Mouse (Mus musculus) liver, embryonic 11.5 days (tissue): ENCODE data around the gene Qrich1. TPM values are rescaled to one million over a fixed set of nuclear protein-coding genes. Genes with fewer than 3 reads are reported as not detected.
A peak's percentile ranks its signal among the peaks of the same experiment; 100 is the strongest.
"Not testable (repeated sequence)": the region's sequence is repeated elsewhere in the genome, so short reads cannot be mapped to it uniquely, and the experiment has no call there.

ENCODE experiments used
- ATAC-seq: fragments of 200-750 bp; cut with Nextera tagmentation; replicated peaks from 2 replicates; pipeline ENCODE4 v1.8.0; 2017; ENCODE audit warnings: moderate number of reproducible peaks, mild to moderate bottlenecking, moderate TSS enrichment, moderate library complexity; ENCODE audit not compliant: low FRiP score
- DNase-seq: peaks from one replicate; pipeline ENCODE4 v3.0.0-alpha.2; 2017; ENCODE audit warnings: low spot score
- H3K27ac ChIP-seq: fragments of 300-500 bp; sonication (generic); 2 replicates; pipeline ENCODE4 v1.5.1; 2014; ENCODE audit warnings: mild to moderate bottlenecking, low read depth, low read length, control low read depth
- H3K27me3 ChIP-seq: fragments of 300-500 bp; sonication (generic); replicated peaks from 2 replicates; pipeline ENCODE4 v1.6.1; 2014; ENCODE audit warnings: low read length, mixed read lengths; ENCODE audit not compliant: control insufficient read depth, insufficient read depth
- H3K36me3 ChIP-seq: fragments of 300-500 bp; sonication (generic); 2 replicates; pipeline ENCODE4 v1.6.1; 2014; ENCODE audit warnings: mild to moderate bottlenecking, low read length, moderate library complexity, mixed read lengths; ENCODE audit not compliant: control insufficient read depth, insufficient read depth
- H3K4me1 ChIP-seq: fragments of 300-500 bp; sonication (generic); replicated peaks from 2 replicates; pipeline ENCODE4 v1.6.1; 2014; ENCODE audit warnings: low read length, mixed read lengths; ENCODE audit not compliant: control insufficient read depth, insufficient read depth
- H3K4me2 ChIP-seq: fragments of 300-500 bp; sonication (generic); 2 replicates; pipeline ENCODE4 v1.6.1; 2014; ENCODE audit warnings: mild to moderate bottlenecking, control low read depth, moderate library complexity
- H3K4me3 ChIP-seq: fragments of 300-500 bp; sonication (generic); 2 replicates; pipeline ENCODE4 v1.5.1; 2014; ENCODE audit warnings: low read depth, low read length, control low read depth
- H3K9ac ChIP-seq: fragments of 300-500 bp; sonication (generic); 2 replicates; pipeline ENCODE4 v1.6.1; 2014; ENCODE audit warnings: low read depth, low read length, control low read depth
- H3K9me3 ChIP-seq: fragments of 300-500 bp; sonication (generic); 2 replicates; pipeline ENCODE4 v1.6.1; 2016; ENCODE audit warnings: low read length, inconsistent platforms, mixed read lengths; ENCODE audit not compliant: control insufficient read depth
- WGBS: fragments of 180-500 bp; shearing (Covaris S2); extraction: QIAGEN DNeasy Blood & Tissue Kit; methylation state at CpG from one replicate; pipeline ENCODE4 v1.1.7; 2014; 5-methylcytosine and 5-hydroxymethylcytosine counted together
- microRNA counts: library from miRNA; unstranded; fragments of <30 nt; microRNA quantifications from one replicate; lab custom pipeline; 2015
- microRNA-seq: library from miRNA; unstranded; fragments of <30 nt; microRNA quantifications from one replicate; pipeline ENCODE4, GENCODE M21; 2017; ENCODE audit warnings: borderline number of aligned reads
- polyA plus RNA-seq: library from polyadenylated mRNA; unstranded; fragments of >200 nt; fragmentation: Nextera tagmentation; extraction: Ambion mirVana; gene quantifications from 2 replicates; pipeline ENCODE4 v1.2.1, GENCODE M21; 2014

Gene Qrich1
- polyA plus RNA-seq, 1 experiment from 2014 or later: 106 TPM

DNA sequence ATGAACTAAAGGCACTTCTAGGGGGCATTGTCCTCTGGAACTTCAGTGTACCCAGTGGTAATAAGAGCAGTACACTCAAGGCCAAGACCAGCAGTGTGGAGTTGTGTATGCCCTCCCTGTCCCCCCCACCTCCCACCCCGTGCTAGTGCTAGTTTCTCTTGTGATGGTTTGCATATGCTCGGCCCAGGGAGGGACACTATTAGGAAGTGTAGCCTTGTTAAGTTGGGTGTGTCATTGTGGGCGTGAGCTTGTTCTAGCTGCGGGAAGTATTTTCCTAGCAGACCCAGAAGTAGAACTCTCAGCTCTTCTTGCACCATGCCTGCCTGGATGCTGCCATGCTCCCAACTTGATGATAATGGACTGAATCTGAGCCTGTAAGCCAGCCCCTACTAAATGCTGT lies 85.4 kb downstream of the Qrich1 start:
- Histone ChIP-seq H3K9ac (no peak overlapping the region), H3K36me3 (peaks cover 18% of the 10 kb centered on the region; the same call in 1 of the 2 replicates), H3K9me3 (no peaks in the 10 kb centered on the region), H3K27me3 (no peaks in the 10 kb centered on the region), H3K4me1 (peaks cover 2% of the 10 kb centered on the region; the same call in 1 of the 2 replicates), H3K4me2 (no peak overlapping the region), H3K27ac (no peak overlapping the region), H3K4me3 (no peak overlapping the region)
- DNase-seq: no peak
- no peak for ATAC-seq
- 75% methylated on average over 4 of the region's 4 CpGs for WGBS

DNA sequence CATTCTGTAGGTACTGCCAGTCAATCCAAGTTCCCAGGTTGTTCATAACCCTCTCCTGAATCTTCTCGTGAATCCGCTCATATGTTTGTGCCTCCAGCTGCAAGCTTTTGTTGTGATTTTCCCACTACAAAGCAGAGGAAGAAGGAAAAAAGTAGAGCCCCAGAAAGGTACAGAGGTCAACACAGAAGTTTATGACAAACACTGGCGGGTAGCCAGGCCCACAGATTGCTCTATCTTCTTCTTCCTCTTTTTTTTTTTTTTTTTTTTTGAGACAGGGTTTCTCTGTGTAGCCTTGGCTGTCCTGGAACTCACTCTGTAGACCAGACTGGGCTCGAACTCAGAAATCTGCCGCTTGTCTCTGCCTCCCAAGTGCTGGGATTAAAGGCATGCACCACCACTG lies 91.3 kb downstream of the Qrich1 start:
- not testable (repeated sequence) for DNase-seq, H3K4me2 ChIP-seq, H3K9ac ChIP-seq, H3K4me1 ChIP-seq, H3K27ac ChIP-seq, H3K27me3 ChIP-seq, ATAC-seq, H3K4me3 ChIP-seq, H3K9me3 ChIP-seq
- H3K36me3 ChIP-seq: peaks cover 46% of the 10 kb centered on the region
- WGBS: 85% methylated on average over 5 of the region's 5 CpGs

DNA sequence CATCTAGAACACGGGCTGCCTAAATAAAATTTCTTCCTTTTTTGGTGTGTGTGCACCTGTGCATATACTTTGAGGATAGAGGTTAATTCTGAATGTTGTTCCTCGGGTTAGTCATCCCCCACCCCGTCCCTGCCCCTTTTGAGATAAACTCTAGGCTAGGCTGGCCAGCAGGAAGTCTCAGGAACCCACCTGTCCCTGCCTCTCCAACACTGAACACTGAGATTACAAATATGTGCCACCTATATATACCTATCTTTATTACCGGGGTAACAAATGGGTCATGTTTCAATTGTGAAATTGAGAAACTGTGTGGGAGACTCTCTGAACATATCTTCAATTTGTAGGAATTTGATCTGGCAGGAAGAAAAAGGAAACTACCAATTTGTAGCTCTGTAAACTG lies 92.3 kb downstream of the Qrich1 start:
- DNase-seq: no peak
- H3K27me3 ChIP-seq: no peaks in the 10 kb centered on the region
- H3K4me2 ChIP-seq: no peak overlapping the region
- no peak overlapping the region for H3K9ac ChIP-seq
- 76% methylated on average over 4 of the region's 4 CpGs for WGBS
- H3K4me1 ChIP-seq: no peaks in the 10 kb centered on the region; the same call in 1 of the 2 replicates
- peaks cover 42% of the 10 kb centered on the region for H3K36me3 ChIP-seq
- H3K27ac ChIP-seq: no peak overlapping the region
- no peaks in the 10 kb centered on the region for H3K9me3 ChIP-seq
- no peak overlapping the region for H3K4me3 ChIP-seq
- ATAC-seq: no peak

MicroRNAs encoded within 50 kb of the gene (microRNA counts, 519-probe panel; counts per million panel counts)
- microRNA mmu-miR-191 (lab: Ali Mortazavi, UCI) (5,911 counts per million, percentile 63 among the panel's probes with 10 or more counts), microRNA mmu-miR-425 (lab: Ali Mortazavi, UCI) (4,380 counts per million, percentile 28 among the panel's probes with 10 or more counts)

Small RNA genes within 50 kb of the gene (microRNA-seq; reads per million reads assigned to microRNA genes)
- gene Gm24083: not detected
- gene Mir191: not detected
- 9,606 reads per million, percentile 93 among the genes with 10 or more reads in this experiment for gene Mir425

Other genes starting within 250 kb of the Qrich1 start
- gene Nicn1, start 226.4 kb upstream of the Qrich1 start, polyA plus RNA-seq: 11.3 and 13.9 TPM in 2 replicates
- gene Amt, start 220.0 kb upstream of the Qrich1 start, polyA plus RNA-seq: 16.0 and 16.5 TPM in 2 replicates
- gene Rhoa, start 210.7 kb upstream of the Qrich1 start, polyA plus RNA-seq: 254 and 264 TPM in 2 replicates
- 14.9 and 16.1 TPM in 2 replicates for gene Tcta, start 210.6 kb upstream of the Qrich1 start, polyA plus RNA-seq
- 2,990 and 3,052 TPM in 2 replicates for gene Gpx1, start 177.9 kb upstream of the Qrich1 start, polyA plus RNA-seq
- 114 and 122 TPM in 2 replicates for gene Usp4, start 169.0 kb upstream of the Qrich1 start, polyA plus RNA-seq
- gene 1700102P08Rik, start 124.0 kb upstream of the Qrich1 start, polyA plus RNA-seq: 0.81 and 1.3 TPM in 2 replicates
- 0.82 and 0.88 TPM in 2 replicates for gene Ccdc36, start 88.3 kb upstream of the Qrich1 start, polyA plus RNA-seq
- not detected in 2 replicates for gene BC048562, start 80.3 kb upstream of the Qrich1 start, polyA plus RNA-seq
- 48.6 and 51.1 TPM in 2 replicates for gene Ccdc71, start 56.3 kb upstream of the Qrich1 start, polyA plus RNA-seq
- gene Klhdc8b, start 55.2 kb upstream of the Qrich1 start, polyA plus RNA-seq: 24.2 and 26.8 TPM in 2 replicates
- 14.8 and 18.7 TPM in 2 replicates for gene Lamb2, start 37.1 kb upstream of the Qrich1 start, polyA plus RNA-seq
- gene Usp19, start 26.2 kb upstream of the Qrich1 start, polyA plus RNA-seq: 57.5 and 66.8 TPM in 2 replicates
- 120 and 122 TPM in 2 replicates for gene Qars, start 9.1 kb upstream of the Qrich1 start, polyA plus RNA-seq
- 285 and 298 TPM in 2 replicates for gene Impdh2, start 43.5 kb downstream of the Qrich1 start, polyA plus RNA-seq
- 45.9 and 46.2 TPM in 2 replicates for gene Ndufaf3, start 50.6 kb downstream of the Qrich1 start, polyA plus RNA-seq
- 102 and 106 TPM in 2 replicates for gene Dalrd3, start 53.1 kb downstream of the Qrich1 start, polyA plus RNA-seq
- 51.8 and 54.0 TPM in 2 replicates for gene Wdr6, start 61.9 kb downstream of the Qrich1 start, polyA plus RNA-seq
- 2.1 and 2.5 TPM in 2 replicates for gene P4htm, start 80.9 kb downstream of the Qrich1 start, polyA plus RNA-seq
- gene Arih2, start 132.6 kb downstream of the Qrich1 start, polyA plus RNA-seq: 47.7 and 54.2 TPM in 2 replicates
- 25.0 and 30.0 TPM in 2 replicates for gene Slc25a20, start 145.3 kb downstream of the Qrich1 start, polyA plus RNA-seq
- 23.8 and 26.2 TPM in 2 replicates for gene Prkar2a, start 172.5 kb downstream of the Qrich1 start, polyA plus RNA-seq